Mouse (Mus musculus) heart, adult 2 months (tissue): ENCODE data around the gene Parvb.

Experiments
- CTCF ChIP-seq: fragments of 200-600 bp; IDR thresholded peaks from 2 replicates; pipeline ENCODE4 v1.8.1; 2022; ENCODE audit warnings: antibody characterized with exemption, mild to moderate bottlenecking, moderate library complexity
- EP300 ChIP-seq: fragments of 200-500 bp; IDR thresholded peaks from 2 replicates; pipeline ENCODE4 v1.6.1; 2011; ENCODE audit warnings: low read depth, low read length, control low read depth; ENCODE audit not compliant: insufficient read depth
- POLR2A ChIP-seq: fragments of 200-500 bp; IDR thresholded peaks from 2 replicates; pipeline ENCODE4 v1.6.1; 2011; ENCODE audit warnings: mild to moderate bottlenecking, low read depth, low read length, control low read depth; ENCODE audit not compliant: insufficient read depth

DNA sequence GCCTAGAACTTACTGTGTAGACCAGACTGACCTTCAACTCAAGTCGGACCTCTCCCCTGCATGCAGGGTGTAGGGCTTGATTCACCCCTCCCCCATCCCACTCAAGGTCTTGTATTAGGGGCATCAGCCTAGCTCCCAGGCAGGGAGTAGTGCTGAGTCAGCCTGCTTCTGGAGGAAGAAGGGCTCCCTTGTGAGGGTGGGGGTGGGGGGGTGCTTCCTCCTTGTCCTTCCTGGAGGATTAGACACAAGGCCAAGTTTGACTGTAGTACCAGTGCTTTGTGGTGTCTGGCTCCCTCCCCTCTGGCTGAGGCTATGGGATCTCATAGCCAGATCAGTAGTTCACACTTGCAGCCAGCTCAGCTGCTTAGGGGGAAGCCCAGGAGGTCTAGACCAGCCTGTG lies 47.9 kb upstream of the Parvb start:
- TF ChIP-seq POLR2A, result no peak
- TF ChIP-seq EP300, result no peak
- TF ChIP-seq CTCF, result no peak
